Mouse (Mus musculus): ENCODE data around the gene Dph5.
"Not testable (repeated sequence)": the region's sequence is repeated elsewhere in the genome, so short reads cannot be mapped to it uniquely, and the experiment has no call there.

The Dph5 gene

DNA sequence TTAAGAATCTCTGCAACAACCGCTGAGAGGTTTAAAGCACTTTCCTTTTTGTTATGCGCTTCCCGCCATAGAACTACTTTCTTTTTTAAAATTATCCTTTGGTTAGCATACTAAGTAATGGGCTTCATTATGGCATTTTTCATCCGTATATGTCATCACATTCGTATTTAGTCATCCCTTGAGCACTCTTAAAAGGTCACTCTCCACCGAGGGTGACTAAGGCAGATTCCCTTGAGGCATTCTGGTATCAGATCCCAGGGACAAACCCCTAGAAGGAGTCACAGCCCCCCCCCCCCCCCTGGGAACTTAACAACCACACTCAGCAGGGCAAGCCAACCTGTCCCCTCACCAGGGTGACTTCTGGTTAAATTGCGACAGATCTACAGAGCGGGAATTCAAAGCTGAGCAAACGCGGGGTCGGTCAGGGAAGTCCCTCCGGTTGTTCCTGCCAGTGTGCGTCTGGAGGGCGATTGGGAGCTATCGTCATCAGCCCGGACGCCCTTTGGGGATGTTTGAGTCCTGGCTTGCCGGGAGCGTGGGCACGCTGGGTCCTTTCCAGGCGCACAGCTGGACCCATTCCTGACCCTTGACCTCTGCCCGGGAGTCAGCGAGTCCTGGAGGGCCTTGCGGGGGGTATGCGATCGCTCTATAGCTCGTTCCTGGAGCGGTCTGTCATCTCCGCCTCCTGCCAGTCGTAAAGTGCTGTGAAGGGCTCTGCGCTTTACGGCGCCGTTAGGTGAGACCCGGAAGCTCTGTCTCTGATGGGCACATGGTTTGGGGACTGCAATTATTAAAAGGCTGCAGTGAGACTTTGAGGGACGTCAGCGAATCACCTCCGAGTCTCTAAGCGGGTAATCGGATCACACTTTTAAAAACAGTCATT is at the start of gene Dph5:
TSS of gene Dph5 (plus strand) at position 411 of the 883 bp plus-strand sequence.
- DNase-seq, result peak; percentile 86 to 87

DNA sequence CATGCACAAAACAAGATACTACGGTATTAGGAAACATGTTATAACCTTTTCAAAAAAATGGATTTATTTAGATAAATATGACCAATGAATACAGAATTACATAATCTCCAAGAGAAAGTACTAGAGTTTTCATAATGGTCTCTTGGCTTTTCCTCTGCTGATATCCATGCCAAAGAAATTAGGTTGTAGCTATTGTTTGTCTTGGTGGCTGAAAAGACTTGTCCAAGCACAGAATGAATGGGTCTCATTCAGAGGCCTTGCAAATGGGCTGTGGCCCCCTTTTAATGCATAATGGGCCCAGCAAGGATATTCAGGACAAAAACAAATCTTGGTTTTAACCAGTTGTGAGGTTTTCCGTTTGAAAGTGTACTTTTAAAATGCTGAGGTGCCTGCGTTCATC is 43.1 kb upstream of the Dph5 start:
- DNase-seq, result no peak

DNA sequence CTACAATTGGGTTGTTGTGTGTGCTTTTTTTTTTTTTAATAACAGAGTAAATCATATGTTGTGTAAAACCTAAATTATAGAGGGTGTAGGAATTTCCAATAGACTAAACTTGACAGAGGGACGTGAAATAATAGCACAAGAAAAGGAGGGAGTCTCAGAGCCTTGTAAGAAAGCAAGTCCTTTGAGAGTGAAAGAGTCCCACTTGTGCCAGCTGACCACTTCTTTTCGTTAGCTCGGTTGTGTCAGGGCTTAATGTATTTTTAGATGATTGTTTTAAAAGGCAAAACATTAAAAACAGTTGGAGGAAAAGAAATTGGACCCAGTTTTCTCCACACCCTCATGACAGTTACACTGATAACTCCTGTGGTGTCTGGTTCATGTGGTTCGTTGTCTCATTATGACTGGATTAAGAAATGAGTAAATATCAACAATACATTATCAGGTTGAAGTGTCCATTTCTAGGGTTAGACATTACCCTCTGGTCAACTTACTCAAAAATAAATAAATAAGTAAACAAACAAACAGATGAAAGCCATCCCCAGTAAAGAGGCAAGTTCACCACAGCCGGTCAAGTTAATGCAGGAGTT is 42.5 kb upstream of the Dph5 start:
- DNase-seq, result no peak

DNA sequence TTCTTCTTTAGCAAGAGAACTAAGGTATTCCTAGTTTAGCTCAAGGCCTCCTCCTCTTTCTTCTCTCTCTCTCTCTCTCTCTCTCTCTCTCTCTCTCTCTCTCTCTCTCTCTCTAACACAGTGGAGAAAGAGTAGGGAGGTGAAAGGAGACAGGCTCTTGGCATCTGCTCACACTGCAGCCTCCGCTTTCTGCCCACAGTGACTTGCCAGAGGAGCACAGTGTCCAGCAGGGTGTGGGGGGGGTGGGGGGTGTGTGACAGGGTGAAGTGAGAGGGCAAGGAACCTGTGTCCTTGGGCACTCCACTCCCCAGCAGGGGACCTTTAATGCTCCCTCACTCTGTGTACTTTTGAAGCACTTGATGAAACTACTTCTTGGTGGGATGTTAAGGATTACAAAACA is 41.9 kb upstream of the Dph5 start:
- no peak for DNase-seq

DNA sequence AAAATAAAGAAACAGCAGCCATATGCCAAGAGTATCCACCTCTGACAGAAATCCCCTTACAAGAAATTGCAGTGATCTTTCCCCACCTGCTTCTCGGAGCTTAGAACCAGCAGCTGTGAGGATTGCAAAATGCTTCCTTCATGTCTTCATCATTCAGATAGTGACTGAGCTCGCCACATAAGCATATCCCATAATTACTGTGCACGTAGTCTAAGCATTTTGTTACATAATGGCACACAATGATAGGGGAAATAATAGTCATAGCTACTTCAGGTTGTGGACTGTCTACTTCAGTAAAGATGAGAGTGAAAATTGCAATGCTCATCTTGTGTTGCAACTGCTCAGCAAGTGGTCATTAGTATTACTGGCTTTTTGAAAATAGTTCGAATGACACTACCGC is 41.5 kb upstream of the Dph5 start:
- DNase-seq, result no peak

DNA sequence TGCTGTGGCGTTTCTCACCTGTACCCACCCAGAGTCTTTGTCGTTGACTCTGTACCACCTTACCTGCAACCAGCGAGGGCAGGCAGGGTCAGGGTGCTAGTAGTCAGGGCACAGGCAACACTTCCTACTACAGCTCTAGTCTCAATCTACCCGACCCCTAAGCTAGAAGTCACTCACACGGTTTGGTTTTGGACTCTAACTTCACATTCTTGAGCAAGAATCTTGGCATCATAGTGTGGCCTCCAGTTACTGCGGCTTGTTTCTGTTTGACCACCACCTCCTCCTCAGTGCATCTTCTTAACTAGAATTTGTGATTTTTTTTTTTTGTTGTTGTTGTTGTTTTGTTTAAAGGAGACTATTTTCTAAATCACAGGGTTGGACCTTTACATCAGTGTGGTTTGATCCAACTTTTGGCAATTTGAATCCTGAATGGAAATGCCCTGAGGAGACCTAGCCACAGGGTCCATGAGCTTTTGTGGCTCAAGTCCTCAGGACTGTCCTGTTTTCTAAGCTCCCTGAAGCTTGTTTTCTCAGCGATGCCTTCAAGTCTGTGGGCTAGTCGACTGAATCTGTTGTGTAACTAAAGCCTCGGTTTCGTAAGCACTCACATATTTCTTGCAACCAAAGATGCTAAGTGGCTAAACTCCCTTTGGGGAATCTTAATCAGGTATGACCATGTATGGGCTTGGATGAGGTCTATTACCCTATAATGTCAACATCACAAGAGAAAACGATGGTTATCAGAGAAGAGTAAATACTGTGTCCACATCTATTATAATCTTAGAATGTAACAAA is 38.8 kb upstream of the Dph5 start:
- no peak for DNase-seq

DNA sequence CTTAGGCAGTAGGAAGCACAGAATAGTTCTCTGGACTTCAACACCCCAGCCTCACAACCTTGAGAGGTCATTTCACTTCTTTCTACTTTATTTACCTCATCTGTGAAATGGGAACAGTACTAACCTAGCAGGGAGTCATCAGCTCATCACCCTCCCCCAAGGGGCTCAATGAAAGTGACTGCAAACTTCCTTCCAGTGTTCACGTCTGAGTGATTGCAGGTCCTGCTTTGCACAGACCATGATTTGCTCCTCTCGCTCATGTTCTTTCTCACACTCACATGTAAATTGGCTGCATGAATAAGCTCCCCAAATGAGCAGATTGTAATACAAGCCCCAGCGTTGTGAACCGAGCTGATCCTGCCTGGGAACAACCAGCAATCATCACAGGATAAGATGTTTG is 36.7 kb upstream of the Dph5 start:
- DNase-seq, result peak; percentile 14 to 27

DNA sequence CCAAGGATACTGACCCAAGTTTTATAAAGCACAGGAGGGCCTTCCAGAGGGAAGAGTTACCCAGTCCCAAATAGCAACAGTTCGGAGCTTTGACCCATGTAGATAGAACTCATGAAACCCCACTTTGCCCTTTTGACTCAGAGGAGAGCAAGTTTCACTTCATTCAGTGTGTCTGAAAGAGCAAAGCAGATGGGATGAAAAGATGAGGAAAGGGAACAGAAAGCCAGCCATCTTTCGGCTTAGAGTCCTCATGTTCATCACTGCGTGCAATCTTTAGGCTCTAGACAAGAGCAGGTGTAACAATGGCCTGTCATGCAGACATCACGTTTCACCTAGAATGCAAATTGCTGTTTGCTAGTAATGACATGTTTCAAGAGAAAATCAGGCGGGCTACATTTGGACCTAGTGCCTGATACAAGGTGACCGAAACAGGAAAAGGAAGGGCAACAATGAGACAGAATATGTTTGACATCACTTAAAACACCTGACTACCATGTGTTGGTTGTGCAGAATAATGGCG is 32.9 kb upstream of the Dph5 start:
- no peak for DNase-seq

DNA sequence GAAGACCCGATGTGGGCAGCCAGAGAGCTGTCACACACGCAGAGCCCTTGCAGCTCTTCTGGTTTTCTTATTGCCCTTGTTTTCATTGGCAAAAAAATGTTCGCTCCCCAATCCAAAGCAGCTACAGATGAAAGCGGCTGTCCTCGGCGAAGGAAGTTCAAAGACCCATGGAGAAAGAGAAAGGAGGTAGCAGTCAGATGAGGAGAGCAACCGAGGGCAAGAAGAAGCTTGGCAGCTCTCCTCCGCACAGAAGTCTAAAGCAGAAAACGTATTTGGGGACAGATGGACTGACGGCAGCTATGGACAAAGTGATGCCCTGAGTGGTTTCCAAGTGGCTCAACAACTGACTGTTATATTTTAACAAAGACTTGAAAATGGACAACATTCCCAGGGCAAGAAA is 32.1 kb upstream of the Dph5 start:
- no peak for DNase-seq

DNA sequence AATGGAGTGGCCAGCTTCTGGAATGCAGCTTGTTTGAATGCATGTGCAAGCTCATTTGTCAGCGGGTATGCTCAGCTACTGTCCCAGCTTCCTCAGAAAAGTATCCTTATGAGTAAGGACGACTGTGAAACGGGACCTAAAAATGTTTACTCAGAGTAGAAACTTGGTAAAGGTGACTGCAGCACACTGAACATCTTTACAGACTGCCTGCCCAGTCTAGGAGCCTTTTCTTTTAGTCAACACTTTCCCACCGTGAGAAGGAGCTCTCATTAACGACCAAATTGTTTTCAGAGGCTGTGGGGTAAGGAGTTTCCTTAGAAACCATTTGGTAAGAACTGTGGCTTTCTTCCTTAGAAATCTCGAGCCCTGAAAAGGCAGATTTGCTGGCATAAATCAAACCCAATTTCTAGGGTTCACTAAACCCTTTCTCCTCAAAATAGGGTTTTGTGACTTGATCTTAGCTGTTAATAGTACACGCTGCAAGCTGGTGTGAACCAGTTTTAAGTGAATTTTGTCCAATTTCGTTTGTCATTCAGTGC is 31.1 kb upstream of the Dph5 start:
- DNase-seq, result no peak

DNA sequence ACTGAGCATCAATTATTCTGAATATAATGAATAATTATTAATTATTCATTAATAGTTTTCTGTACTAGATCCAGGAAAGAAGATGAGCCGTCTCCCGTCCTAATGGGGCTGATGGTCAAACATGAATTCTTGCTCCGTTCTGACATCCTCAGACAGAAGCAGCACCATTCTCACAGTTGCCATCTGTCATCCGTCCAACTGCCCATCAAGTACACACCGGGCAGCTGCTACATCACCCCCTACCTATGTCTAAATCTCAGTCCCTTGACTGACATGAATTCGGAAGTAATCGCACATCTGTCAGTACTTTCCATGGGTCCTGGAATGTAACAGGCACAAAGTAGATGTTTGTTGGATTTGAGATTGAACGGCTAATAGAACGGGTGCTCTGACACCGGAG is 30.2 kb upstream of the Dph5 start:
- DNase-seq, result no peak

DNA sequence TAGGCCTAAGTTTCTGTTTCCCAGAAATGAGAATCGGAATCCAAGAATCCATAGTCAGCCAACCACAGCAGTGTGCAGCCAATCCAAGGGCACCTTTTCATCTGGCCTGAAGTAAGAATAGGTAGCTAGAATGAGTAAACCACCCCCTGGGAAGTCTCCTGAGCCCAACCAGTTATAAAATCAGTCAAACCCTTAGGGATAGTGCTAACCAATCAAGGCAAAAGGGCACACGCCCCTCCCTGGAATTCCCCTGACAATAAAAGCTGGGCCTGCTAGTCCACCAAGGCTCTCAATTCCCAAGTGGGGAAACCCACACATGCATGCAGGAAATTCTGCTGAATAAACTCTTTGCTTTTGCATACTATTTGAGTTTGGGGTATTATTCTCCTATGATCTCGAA is 28.8 kb upstream of the Dph5 start:
- peak; percentile 25 to 40 for DNase-seq

DNA sequence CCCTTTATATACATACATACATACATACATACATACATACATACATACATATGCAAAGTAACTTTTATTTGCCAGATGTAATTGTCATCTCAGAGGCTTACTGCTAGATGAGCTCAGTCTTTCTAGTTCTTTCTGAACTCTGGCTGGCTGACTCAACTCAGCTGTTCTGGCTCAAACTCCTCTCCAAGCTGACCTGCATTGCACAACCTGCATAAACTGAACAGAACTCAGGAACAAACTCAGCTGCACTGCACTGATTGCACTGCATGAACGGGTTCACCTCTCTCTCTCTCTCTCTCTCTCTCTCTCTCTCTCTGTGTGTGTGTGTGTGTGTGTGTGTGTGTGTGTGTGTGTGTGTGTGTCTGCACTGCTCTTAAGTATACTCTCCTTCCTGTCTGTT is 26.9 kb upstream of the Dph5 start:
- not testable (repeated sequence) for DNase-seq

DNA sequence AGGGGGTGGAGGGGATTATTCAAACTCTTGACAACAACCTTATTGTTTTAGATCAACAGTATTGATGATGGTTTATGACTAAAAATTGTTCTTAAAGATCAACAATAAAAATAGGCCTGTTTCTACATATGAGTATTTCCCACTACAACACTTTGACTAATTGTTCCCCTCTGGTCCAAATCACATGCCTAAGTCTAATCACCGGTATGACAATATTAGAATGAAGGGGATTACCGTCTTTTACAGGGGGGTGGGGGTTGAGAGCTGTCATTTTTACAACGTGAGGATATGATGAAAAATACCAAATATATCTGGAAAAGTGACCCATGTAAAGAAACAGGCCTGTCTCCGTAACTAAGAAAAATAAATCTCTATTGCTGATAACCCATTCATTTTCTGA is 24.1 kb upstream of the Dph5 start:
- DNase-seq, result no peak

DNA sequence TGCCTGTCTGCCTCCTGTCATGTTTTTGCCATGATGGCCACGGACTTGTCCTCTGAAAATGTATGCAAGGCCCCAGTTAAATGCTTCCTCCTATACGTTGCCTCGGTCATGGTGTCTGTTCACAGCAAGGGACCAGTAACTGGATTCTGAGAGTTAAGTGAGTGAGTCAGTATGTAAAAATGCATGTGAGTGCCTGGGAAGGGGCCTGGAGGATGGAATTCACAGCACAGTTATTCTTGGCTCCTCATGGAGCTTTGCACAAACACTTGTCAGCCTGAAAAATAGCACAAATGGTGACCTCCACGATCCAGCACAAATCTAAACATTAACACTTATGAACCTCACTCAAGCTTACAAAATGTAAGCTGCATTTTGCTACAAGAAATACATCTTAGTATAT is 20.5 kb upstream of the Dph5 start:
- no peak for DNase-seq

DNA sequence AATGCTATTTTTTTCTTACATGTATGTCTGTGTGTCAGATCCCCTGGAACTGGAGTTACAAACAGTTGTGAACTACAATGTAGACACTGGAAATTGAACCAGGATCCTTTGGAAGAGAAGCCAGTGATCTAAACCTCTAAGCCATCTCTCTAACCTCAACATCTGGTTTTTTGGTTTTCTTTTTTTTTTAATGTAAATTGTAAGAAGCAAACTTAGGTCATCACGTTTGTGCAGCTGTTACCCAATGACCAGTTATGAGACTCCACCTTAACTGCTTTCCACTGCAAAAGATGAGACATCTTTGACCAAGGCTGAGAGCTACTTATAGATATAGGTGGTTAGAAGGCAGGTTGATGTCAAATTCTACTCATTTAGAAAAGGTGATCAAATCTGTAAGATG is 19.7 kb upstream of the Dph5 start:
- no peak for DNase-seq

DNA sequence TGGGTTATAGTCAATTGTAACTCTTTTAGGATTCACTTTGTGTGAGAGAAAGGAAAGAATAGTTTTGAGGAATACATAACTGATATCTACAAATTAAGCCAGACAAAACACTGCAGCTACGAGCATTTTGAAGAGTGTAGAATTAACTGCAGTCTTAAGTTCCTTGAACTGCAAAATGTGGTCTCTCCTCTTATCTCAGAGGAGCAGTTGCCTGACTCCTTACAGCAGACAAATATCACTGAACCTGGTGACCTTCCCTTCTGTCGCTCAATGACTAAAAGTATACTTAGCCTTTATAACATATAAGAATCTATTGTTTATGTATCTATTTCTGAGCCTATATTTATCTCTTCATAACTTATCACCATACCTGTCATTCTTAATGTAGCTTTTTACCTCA is 18.3 kb upstream of the Dph5 start:
- DNase-seq, result no peak

DNA sequence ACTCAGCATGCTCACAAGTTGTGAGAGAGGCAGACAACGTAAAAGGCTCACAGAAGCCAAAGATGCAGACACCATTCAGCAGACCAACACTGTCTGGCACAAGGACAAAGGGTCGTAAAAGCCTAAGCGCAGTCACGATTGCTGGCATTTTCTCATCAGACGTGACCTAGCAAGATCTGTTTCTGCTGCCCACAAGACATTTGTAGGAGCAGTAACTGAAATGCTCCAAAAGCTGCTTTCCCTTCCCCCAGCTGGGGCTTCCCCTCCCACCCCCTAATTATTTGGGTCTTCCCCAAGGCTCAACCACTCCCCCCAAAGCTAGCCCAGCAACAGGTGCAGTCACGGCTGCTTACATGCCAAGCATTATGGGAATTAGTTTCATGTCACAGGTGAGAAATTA is 12.1 kb upstream of the Dph5 start:
- peak; percentile 48 to 52 for DNase-seq

DNA sequence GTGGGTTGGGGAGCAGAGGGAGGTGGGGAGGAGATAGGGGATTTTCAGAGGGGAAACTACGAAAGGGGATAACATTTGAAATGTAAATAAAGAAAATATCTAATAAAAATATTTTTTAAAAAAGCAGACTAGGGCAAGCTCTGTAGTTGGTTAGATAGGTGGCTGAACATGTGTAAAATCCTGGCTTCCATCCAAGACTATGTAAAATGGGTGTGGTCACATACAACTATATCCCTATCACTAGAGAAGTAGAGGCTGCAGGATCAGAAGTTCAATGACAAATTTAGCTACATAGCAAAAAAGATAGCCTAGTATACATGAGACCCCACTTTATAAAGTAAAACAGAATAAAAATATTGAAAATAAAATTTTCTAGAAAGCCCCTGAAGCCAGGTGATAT is 10.5 kb upstream of the Dph5 start:
- DNase-seq, result no peak

DNA sequence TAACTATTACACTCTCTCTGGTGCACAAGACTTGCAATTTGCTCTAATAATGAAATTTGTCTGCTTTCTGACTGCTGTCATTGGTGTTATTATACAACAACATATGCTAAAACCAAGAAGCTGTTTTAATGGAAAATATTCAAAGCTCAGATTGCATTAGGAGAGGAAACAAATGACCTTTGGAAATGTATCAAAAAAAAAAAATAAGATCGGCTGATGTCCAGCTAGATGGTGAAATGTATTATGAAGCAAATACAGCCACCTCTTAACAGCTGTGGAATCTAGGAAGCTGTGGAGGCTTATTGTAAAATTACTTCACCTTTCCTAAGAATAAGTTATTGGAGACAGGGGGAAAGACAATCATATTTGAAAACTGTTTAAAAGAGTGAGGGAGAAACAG is 3.6 kb upstream of the Dph5 start:
- no peak for DNase-seq

DNA sequence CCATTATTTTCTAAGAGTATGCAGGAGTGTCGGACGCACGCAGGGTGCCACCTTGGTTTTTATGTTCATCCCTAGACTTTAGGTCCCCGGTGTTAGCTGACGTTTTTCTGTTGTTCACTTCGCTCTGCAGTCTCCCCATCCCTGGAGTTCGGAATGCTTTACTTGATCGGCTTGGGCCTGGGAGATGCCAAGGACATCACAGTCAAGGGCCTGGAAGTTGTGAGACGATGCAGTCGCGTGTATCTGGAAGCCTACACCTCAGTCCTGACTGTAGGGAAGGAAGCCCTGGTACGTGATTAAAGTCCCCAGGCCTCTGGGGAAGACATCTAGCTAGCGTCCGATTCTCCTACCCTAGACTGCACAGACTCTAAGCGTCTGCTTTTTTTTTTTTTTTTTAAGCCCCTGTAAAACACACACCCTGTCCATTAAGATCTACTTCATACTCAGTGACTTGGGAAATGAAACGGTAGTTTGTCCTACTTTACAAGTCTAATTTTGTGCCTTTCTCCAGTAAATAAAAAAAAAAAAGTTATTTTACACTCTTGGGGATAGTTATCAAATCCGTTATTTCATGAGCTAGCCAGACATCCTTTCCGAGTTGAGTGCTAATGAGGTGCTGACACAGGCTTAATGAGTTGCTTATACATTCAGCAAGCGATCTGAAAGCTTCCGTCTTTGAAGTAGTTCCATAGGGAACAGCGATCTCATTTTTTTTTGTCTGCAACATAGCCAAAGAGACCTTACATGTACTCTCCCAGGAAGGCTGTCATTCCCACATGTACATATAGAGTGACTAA is 871 bp downstream of the Dph5 start:
- no peak for DNase-seq

DNA sequence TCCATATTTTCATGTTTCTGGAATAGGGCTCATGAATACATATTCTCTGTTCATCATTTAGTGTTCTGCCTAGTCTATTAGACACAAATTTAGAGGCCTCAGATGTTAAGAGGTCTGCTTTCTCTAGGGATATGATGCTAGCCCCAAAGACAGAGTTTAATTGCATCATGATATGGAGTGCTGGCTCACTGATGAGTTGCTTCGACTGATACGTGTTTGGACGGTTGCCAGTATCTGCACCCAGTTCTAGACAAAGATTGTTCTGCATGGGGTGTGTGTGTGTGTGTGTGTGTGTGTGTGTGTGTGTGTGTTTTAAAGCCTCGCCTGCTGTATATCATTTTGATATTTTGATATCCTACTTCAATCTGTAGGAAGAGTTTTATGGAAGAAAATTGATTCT is 4.7 kb downstream of the Dph5 start:
- no peak for DNase-seq

DNA sequence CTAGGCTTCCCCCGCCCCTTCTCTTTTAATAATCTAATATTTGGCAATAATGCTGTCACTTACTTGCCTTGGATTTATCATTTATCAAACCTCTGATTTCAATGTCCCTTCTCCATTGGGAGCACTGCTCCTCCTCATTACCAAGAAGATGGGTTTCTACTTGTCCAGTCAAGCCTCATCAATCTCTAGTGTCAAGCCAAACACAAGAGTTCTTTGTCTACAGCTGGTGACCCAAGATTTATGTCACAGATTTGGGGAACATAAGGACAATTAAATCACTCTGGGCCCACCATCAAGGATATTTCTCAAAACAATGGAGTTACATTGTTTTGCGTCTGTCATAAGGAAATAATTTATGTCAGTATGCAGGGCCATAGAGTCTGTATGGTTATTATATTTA is 5.5 kb downstream of the Dph5 start:
- DNase-seq, result no peak

Data from B cell, adult 2 months (primary cell).